Mouse (Mus musculus) T-helper 17 cell (primary cell): Measurements from ENCODE around the gene Adamts9.

Experiments
- in situ Hi-C, 2 experiments: fragments of 300-600 bp; cut with MboI, MseI; formaldehyde crosslinking; loops; 1 replicate in 1 of 2; 2 replicates in 1 of 2; pipeline ENCODE4 v1.15.1; 2025; ENCODE audit warnings: high pct_unique_total_duplicates in 2 of 2

The Adamts9 gene

DNA sequence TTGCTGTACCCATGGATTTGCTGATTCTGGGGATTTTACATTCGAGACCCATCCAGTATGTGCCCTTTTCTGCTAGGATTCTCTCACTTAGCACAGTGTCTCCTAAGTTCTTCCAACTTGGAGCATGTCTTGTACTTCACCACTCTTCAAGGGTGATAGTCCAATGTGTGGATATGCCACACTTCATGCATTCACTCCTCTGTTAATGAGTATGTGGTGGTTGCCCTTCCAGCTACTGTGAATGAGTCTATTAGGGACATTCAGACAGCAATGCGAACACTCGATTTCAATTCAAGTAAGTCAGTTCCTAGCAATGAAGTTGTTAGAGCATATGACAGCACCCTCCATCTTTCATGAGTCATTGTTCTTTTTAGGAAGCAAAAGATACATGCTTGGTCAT is 133.5 kb downstream of the Adamts9 start:
- in situ Hi-C loops, result no loop called here

DNA sequence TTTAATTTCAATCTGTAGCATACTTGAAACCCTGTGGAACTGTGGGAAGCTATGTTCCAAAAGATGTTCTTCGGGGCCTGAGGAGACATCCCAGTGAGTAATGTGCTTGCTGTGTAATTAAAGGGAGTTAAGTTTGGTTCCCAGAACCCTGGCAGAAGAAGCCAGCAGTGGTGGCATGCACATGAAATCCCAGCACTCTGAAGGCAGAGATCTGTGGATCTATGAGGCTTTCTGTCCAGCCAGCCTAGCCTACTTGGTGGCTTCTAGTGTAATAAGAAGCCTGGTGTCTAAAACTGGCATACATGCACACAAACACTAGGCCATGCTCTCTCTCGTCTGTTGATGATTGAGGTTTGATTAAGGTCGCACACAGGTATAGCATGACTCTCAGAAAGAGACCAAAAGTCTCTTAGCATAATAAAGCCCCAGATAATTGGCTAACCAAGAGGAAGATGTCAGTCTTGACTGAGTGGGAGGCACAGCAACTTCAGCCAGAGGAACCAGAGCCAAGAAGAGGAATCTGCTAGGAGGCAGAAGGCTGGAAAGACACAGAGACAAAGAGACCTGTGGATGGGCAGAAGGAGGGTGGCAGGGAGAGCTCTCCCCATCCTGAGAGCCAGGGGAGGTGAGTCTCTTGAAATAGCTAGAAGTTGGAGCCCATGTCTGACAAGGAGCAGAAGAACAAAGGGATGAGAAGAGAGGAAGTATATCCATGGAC is 138.9 kb downstream of the Adamts9 start:
- in situ Hi-C loops, result no loop called here

DNA sequence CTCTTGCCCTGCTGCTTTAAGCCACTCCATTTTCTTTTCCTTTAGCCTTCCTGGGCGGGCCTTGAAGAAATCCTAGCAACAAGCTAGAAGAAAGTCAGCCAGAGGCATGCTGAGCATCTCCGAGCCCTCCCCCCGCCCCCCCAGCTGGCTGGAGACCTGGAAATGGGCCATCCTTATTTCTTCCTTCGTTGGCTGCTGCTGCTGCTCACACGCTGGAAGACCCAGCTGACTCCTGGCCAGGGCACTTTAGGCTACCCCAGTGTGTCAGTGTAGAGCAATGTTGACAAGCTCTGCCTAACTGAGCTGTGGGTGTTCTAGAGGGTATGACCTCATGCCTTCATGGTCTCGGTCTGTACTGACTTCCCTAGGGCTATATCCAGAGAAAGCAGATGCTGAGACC is 140.1 kb downstream of the Adamts9 start:
- in situ Hi-C loops, result no loop called here

DNA sequence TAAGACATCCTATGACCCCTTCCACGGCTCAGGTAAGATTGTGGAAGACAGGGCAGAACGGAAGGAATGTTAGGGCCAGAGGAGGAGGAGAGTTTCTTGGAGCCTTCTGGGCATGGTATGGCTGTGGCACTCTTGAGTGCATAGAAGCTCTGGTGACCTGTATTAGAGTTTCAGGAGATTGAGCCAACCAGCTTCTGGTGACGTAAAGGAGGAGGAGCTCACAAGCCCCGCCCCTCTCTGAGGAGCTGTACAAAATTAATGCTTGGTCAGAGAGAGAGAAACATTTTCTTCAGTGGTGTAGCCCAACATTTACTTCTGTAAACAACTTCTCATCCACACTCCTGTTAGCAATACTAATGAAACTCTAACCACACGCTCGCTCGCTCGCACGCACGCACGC is 140.9 kb downstream of the Adamts9 start:
- in situ Hi-C loops, result no loop called here

DNA sequence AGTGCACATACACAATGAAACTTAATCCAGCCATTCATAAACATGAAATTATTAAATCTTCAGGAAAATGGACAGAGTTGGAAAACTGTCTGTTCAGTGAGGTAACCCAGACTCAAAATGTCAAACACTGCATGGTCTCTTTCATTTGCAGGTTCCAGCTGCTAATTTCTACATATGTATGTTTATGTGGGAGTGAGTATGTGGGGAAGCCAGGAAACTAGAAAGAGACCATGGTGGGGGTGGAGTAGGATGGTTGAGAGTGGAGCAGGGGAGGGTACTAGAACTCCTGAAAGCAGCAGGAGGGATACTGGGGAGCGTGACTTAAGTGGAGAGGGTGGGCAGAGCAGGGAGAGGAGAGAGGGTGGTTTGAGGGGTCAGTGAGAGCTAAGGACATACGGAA is 141.8 kb downstream of the Adamts9 start:
- in situ Hi-C loops, result no loop called here

DNA sequence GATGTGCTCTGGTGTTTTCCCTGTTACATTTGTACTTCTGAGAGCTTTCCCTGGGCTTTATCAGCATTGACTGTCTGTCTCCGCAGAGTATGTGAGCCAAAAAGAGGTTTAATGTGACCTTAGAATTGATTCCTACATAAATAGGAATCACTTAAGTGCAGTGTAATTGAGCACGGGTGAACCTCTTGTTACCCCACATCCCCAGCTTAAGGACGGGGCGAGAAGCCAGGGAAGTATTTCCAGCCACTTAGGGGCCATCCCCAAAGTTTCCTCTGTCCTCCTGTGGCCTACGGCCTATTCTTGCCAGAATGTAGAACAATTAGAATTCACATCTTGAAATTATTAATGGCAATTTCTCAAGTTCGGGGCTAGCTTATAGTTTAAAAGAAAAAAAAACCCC is 149.5 kb downstream of the Adamts9 start:
- in situ Hi-C loops, result loop anchor here (25.0 kb wide), 3 partner anchors 1193 to 1643 kb away; no protein-coding TSS in a partner anchor

DNA sequence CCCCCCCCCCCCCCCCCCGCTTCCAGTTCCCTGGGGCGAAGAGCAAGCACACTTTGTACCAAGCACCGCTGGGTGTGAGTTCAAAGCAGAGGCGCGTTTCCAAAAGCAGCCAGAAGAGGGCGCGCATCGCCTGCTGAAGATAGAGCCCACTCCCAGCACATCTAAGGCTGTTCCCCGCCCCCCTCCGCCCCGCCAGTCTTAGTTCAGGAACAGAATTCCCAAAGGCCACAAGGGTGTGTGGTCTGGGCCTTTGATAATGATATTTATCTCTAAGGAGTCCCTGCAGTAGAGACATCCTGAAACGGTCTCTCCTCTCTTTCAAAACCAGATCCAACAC is 155.9 kb downstream of the Adamts9 start:
- in situ Hi-C loops, result loop anchor here (5.0 to 25.0 kb wide), 4 partner anchors 1200 to 1665 kb away; no protein-coding TSS in a partner anchor

DNA sequence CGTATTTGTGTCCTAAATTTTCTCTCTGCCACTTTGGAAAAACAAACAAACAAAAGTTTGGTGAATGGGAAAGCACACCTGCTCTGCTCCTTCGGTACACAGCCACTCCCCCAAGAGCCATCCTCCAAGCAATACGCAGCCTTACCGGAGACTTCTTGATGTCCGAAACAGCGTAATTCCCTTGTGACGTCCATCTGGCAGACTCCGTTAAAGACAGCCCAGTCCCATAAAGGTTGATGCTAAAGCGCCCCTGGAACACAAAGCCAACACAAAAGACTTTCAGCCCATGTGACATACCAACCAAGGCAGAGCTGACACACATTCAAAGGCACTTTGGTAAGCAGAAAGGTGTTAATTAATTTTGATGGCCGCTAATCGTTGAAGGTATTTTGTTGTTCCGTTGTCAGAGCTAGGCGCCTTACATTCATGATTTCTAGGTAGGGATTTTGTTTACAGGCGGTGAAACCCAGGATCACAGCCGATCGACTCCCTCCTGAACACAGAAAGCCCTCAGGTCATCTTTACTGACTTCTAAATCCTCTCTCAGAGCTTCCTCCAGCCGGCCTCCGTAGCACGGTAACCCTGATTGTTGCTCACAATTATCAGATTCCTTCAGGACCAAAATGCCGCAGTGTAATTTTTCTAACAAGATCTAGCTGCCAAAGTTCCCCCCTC is 156.5 kb downstream of the Adamts9 start:
- in situ Hi-C loops, result loop anchor here (5.0 to 25.0 kb wide), 4 partner anchors 1200 to 1665 kb away; no protein-coding TSS in a partner anchor

DNA sequence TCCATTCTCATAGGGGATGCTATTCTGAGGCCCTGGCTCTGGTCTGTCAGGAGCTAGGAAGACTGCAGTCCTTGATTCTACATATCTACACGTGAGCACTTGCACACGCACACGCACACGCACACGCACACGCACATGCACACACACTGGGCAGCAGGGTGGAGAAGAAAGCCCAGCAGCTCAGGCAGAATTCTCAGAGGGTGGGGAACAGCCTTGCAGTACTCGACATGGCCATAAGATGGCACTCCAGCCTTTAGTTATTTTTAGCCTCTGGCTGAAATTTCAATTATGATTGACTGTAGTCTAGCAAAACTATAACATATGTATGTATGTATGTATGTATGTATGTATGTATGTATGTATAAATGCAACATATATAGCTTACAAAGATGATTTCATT is 158.5 kb downstream of the Adamts9 start:
- in situ Hi-C loops, result loop anchor here (5.0 to 25.0 kb wide), 4 partner anchors 1203 to 1668 kb away; no protein-coding TSS in a partner anchor

DNA sequence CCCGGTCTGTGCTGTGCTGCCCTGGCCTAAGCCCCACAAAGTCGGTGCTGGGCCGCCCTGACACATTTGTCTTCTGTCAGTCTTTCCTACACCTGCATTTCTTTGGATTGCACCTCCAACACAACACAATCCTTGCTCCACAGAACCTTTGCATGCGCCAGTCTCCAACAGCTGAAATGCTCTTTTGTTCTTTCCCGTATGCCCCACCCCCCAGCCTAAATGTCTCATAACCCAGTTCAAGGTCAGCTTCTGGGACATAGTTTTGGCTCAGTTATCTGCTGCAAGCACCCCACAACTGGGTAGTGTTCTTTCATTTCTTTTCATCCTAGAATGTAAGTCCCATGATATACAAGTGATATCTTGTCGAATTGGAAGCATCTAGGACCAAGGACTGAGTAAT is 161.8 kb downstream of the Adamts9 start:
- in situ Hi-C loops, result loop anchor here (25.0 kb wide), 3 partner anchors 1206 to 1656 kb away; no protein-coding TSS in a partner anchor

DNA sequence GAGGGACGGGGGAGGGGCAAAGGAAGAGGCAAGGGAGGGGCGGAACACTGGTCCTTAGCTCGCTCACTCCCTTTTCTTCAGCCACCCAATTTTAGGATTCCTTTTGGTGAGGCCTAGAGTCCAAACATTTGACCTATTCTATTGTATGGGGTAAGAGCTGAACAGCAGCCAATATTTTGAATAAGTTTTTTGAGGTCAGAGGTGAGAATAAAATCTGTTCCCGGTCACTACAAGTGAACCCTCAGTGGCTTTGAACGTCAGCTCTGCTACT is 163.4 kb downstream of the Adamts9 start:
- in situ Hi-C loops, result loop anchor here (25.0 kb wide), 3 partner anchors 1207 to 1657 kb away; no protein-coding TSS in a partner anchor

DNA sequence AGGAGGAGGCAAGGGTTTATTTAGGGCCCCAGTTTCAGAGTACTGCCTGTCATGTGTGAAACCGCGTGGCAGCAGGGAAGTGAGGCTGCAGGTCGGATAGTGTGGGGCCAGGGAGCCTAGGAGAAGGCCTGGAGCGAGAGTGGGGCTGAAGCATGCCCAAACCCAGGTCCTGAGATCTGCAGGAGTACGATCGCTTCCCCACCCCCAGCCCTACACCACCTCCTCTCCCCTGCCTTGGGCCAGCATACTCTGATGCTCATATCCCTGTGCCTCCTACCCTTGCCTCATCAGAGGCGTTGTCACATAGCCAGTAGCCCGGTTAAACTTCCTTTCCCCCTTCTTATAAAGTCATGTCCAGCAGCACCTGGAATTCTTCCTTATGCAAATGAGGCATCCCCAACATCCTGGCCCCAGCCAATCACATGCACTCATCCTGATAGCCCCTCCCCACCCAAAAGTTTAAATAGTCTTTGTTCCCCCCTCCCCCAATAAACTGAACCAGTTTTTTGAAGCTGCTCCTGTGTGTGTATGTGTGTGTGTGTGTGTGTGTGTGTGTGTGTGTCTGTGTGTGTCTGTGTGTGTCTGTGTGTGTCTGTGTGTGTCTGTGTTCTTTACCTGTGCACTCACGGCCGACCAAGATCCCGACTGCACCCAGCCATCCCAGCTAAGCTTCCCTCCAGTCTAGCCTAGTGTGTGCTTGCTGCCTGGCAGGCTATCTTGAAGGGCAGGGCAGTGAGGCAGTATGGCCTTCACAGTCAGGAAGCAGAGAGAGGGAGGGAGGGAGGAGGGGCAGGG is 164.0 kb downstream of the Adamts9 start:
- in situ Hi-C loops, result loop anchor here (25.0 kb wide), 3 partner anchors 1208 to 1658 kb away; no protein-coding TSS in a partner anchor

DNA sequence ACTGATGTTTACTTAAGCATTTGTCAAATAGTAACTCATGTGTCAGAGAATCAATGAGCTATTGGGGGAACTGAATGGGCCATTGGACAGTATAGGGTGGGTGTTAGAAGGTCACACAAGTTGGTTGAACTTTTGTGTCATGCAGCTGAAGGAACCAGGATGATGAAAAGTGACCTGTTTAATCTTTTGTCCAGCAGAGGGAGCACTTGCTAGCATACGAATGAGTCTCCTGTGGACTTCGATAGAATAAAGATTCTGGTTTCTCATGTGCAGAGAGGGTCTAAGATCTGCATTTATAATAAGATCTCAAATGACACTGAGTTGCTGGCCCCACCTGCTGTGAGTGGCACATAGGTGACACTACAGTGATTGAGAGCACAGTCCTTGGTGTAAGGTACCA is 166.9 kb downstream of the Adamts9 start:
- in situ Hi-C loops, result loop anchor here (25.0 kb wide), 3 partner anchors 1211 to 1661 kb away; no protein-coding TSS in a partner anchor

DNA sequence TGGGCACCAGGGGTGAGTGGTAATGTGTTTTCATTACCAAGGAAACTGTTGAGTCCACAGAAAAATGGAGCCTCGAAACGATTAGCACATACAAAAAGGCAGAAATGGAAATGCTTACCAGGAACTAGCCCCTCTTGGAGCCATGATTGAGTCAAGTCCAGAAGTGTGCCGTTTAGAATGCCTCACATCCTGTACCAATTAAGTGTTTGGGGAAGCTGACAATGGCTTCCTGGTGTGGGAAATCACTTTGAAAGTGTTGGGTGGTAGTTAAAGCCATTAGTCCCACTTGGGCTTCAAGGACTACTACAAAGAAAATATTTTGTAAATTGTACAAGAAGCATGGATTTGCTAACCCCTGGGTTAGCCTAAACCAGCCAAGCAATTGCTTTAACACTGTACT is 180.9 kb downstream of the Adamts9 start:
- in situ Hi-C loops, result no loop called here

DNA sequence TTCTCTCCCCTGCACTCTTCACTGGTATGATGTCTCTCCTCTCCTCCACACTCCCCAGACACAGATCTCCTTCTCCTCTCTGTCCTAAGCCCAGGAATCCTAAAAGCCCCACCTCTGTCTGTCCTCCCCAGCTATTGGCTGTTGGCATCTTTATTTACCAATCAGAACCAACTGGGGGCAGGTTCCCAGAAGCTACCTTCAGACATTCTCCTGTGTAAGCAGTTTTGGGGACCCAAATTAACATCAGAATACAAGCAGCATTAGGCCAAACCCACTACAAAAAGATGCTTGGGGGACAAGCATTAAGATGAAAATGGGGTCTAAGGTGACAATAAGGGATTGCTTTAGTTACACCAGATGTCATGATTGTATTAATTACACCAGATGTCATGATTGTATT is 183.7 kb downstream of the Adamts9 start:
- in situ Hi-C loops, result no loop called here

DNA sequence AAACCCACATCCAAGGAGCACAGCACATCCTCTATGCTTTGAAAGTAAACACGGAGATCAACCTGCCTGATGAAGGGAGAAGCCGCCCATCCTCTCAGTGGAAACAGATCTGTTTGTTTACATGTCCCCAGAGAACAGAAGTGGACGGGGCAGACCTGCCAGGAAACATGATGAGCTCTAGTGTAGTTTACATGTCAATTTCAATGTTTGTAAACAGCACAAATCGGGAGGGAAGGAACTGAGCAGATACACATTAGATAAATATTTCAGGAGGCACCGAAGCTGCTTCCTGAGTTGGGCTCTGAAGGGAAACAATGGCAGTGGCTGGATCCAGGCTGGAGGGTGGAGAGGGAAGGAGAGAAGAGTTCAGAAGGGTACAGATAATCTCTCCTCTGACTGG is 187.5 kb downstream of the Adamts9 start:
- in situ Hi-C loops, result no loop called here

DNA sequence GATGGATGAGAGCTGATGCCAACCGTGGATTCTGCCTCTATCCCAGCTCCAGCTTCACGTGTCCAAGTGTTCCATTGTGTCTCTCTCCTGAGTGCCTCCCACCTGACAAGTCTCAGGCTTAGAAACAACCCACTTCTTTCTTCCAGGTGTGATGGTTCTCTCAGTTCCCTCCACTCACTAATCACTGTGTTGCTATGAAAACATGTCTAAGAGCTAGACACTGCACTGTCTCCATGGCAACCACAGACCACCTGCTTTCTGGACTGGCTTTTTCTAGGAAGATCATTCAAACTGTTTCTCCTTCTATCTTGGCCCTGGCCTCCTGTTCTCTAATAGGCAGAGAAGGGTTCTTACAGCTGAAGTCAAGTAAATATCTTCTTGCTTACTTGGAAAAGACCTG is 190.6 kb downstream of the Adamts9 start:
- in situ Hi-C loops, result no loop called here

DNA sequence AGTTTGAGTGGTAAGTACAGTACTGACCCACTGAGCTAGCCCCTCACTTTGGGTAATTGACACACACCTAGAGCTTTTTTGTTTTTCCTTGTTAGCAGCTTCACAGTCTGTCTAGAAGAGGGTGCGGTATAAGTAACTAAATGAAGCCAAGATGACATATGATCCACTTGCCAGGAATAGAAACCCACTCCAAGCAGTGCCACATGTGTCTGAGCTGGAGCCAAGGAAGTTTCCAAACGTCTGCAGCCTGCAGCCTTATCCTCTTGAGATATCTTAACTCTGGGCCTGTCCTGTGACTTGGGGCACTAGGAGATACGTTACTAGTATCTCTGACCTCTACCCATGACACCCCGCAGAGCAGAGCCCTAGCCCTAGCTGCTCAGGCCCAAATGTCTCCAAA is 193.9 kb downstream of the Adamts9 start:
- in situ Hi-C loops, result no loop called here

DNA sequence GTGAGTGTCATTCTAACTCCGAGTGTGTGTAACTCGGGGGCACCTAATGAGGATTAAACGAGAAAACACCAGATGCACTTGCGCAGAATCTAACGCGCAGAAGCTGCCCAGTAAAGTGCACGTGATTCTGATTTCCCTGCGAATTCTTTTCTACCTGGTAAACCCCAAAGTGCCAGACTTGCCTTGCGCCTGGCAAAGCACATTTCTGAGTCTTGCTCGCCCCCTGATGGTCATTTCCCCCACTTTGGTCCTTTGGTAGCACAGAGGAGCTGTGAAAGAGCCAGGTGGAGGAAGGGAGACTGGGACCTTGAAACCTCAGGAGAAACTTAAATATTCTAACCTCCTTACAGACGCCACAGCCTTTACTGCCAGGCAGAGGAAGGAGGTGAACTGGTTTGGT is 199.7 kb downstream of the Adamts9 start:
- in situ Hi-C loops, result no loop called here

DNA sequence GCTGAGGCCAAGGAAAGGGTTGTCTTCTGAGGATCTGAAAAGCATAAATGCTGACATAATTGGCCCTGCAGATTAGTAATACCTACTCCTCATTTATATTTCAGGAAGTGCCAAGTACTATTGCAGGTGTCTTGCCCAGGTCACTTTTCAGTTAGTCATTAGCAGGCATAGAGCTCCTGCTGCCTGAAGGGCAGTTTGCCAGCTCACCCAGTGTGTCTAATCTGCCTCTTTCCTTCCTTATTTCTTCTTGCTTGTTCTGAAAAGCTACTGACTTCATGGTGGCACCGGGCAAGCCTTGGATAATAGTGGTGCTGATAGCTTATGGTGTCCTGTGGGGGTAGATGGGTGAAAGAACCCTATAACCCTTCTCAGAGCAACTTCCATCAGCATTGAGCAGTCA is 206.2 kb downstream of the Adamts9 start:
- in situ Hi-C loops, result no loop called here

DNA sequence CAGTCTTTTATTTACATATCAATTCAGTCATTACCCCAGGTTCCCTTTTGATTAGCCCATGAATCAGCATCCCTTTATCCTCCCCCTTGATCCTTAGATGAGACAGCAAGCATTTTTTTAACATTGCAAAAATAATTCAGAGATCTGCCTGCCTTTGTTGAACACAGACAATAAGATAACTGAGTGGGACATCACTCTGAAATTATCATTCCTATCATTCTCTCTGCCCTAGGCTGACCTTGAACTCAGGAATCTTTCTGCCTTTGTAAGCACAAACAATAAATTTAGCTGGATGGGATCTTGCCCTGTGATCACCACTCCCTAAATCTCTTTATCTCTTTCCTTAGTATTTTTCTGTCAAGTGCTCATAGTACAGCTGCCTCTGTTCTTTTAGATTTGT is 209.6 kb downstream of the Adamts9 start:
- in situ Hi-C loops, result no loop called here

DNA sequence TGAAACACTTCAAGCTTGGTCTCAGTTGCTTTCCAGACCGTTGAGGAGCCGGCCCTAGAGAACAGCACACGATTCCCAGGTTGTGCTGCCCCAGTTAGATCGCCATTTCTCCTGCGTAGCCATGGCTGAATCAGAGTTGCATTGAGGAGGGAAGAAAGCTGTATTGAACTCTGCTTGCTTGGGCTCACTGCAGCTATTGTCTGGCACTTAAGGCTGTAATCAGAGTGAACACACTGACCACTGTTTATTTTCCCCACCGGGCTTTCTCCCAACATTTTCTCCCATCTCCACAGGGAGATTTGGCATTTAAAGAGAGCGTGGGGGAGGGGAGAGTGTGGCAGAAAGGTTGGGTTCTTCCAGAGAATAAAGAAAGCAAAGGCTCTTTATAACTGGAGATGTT is 214.8 kb downstream of the Adamts9 start:
- in situ Hi-C loops, result no loop called here
